Mouse (Mus musculus): ENCODE results near the gene Map3k14.
"Not testable (repeated sequence)": the region's sequence is repeated elsewhere in the genome, so short reads cannot be mapped to it uniquely, and the experiment has no call there.

Map3k14 gene

GRCm38 (mm10) chr11:103267346-103268219 lies at the start of gene Map3k14:
Gene Map3k14, minus strand, starts transcription at chr11:103267472.
- DNase-seq (ENCODE audit: low read depth, low spot score): peak; percentile 97

GRCm38 (mm10) chr11:103315379-103315778 lies 48.1 kb upstream of the Map3k14 start:
- no peak for DNase-seq (ENCODE audit: low read depth, low spot score)

GRCm38 (mm10) chr11:103314736-103315374 lies 47.6 kb upstream of the Map3k14 start:
- DNase-seq (ENCODE audit: low read depth, low spot score): no peak

GRCm38 (mm10) chr11:103313542-103313941 lies 46.3 kb upstream of the Map3k14 start:
- no peak for DNase-seq (ENCODE audit: low read depth, low spot score)

GRCm38 (mm10) chr11:103312655-103313255 lies 45.5 kb upstream of the Map3k14 start:
- DNase-seq (ENCODE audit: low read depth, low spot score): no peak

- DNase-seq (ENCODE audit: low read depth, low spot score): no peak
These were observed 44.8 kb upstream of the Map3k14 start for GRCm38 (mm10) chr11:103311960-103312611.

GRCm38 (mm10) chr11:103309956-103310574 lies 42.8 kb upstream of the Map3k14 start:
- no peak for DNase-seq (ENCODE audit: low read depth, low spot score)

GRCm38 (mm10) chr11:103307910-103308309 lies 40.6 kb upstream of the Map3k14 start:
- no peak for DNase-seq (ENCODE audit: low read depth, low spot score)

GRCm38 (mm10) chr11:103304525-103304924 lies 37.3 kb upstream of the Map3k14 start:
- no peak for DNase-seq (ENCODE audit: low read depth, low spot score)

GRCm38 (mm10) chr11:103294772-103295171 lies 27.5 kb upstream of the Map3k14 start:
- no peak for DNase-seq (ENCODE audit: low read depth, low spot score)

- no peak for DNase-seq (ENCODE audit: low read depth, low spot score)
These were observed 26.8 kb upstream of the Map3k14 start for GRCm38 (mm10) chr11:103294066-103294465.

GRCm38 (mm10) chr11:103292890-103293287 lies 25.6 kb upstream of the Map3k14 start:
- DNase-seq (ENCODE audit: low read depth, low spot score): no peak

GRCm38 (mm10) chr11:103292152-103292889 lies 25.0 kb upstream of the Map3k14 start:
- no peak for DNase-seq (ENCODE audit: low read depth, low spot score)

GRCm38 (mm10) chr11:103290841-103291240 lies 23.6 kb upstream of the Map3k14 start:
- not testable (repeated sequence) for DNase-seq (ENCODE audit: low read depth, low spot score)

- DNase-seq (ENCODE audit: low read depth, low spot score): no peak
These were observed 21.2 kb upstream of the Map3k14 start for GRCm38 (mm10) chr11:103288291-103288963.

- no peak for DNase-seq (ENCODE audit: low read depth, low spot score)
These were observed 19.6 kb upstream of the Map3k14 start for GRCm38 (mm10) chr11:103286910-103287309.

- DNase-seq (ENCODE audit: low read depth, low spot score): no peak
These were observed 18.7 kb upstream of the Map3k14 start for GRCm38 (mm10) chr11:103285951-103286350.

GRCm38 (mm10) chr11:103285276-103285675 lies 18.0 kb upstream of the Map3k14 start:
- no peak for DNase-seq (ENCODE audit: low read depth, low spot score)

GRCm38 (mm10) chr11:103281784-103282183 lies 14.5 kb upstream of the Map3k14 start:
- no peak for DNase-seq (ENCODE audit: low read depth, low spot score)

GRCm38 (mm10) chr11:103276450-103276849 lies 9.2 kb upstream of the Map3k14 start:
- DNase-seq (ENCODE audit: low read depth, low spot score): no peak
